Mouse (Mus musculus): ENCODE results near the gene Ppm1a. TPM values are rescaled to one million over a fixed set of nuclear protein-coding genes. Genes with fewer than 3 reads are reported as not detected.

Gene Ppm1a
- polyA plus RNA-seq, 1 experiment from 2014 or later, result 35.9 TPM

GRCm38 (mm10) chr12:72845946-72846345, 88.7 kb downstream of the Ppm1a start:
- H3K4me1 ChIP-seq, result peaks cover 12% of the 10 kb centered on the region
- no peak overlapping the region for H3K4me3 ChIP-seq
- no peak overlapping the region for H3K27ac ChIP-seq (replicated peaks)
- no peak for ATAC-seq (ENCODE audit: extremely low read depth, insufficient number of reproducible peaks, low FRiP score, low TSS enrichment)
- 49% methylated on average over 10 of the region's 10 CpGs for WGBS
- peaks cover 55% of the 10 kb centered on the region for H3K27me3 ChIP-seq (replicated peaks)
- H3K9ac ChIP-seq, result no peak overlapping the region
- no peak overlapping the region for H3K4me2 ChIP-seq
- H3K9me3 ChIP-seq, result no peaks in the 10 kb centered on the region
- no peaks in the 10 kb centered on the region for H3K36me3 ChIP-seq

DNA sequence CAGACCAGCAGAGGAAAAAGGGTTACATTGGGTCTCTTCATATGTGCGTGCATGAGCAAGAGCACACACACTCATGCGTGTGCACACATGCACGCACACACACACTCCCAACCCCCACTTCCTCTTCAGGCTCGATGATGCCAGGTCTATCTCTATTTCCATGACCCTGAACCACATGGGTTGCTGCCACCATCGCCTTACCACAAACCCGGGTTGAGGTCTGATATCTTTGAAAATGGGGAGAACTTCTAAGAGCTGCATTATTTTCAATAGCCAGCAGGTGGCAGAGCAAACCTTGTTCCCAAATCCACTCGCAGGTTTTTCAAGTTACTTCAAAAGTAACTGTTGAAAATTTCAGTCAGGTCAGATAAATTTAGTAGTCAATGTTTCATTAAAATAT, 90.5 kb downstream of the Ppm1a start:
- H3K36me3 ChIP-seq, result no peaks in the 10 kb centered on the region
- H3K4me1 ChIP-seq, result peaks cover 12% of the 10 kb centered on the region
- H3K4me3 ChIP-seq, result no peak overlapping the region
- no peaks in the 10 kb centered on the region for H3K9me3 ChIP-seq
- no peak overlapping the region for H3K4me2 ChIP-seq
- H3K27me3 ChIP-seq (replicated peaks), result peaks cover 66% of the 10 kb centered on the region
- H3K27ac ChIP-seq (replicated peaks), result no peak overlapping the region
- no peak for ATAC-seq (ENCODE audit: extremely low read depth, insufficient number of reproducible peaks, low FRiP score, low TSS enrichment)
- H3K9ac ChIP-seq, result no peak overlapping the region
- 23% methylated on average over 7 of the region's 7 CpGs for WGBS

Other genes with a start within 250 kb of the Ppm1a start
- gene Pcnx4, start 221.1 kb upstream of the Ppm1a start, polyA plus RNA-seq (2015; fragmentation: Nextera tagmentation; extraction: Ambion mirVana), result 6.2 and 6.9 TPM in 2 replicates
- gene Gm4756, start 107.8 kb upstream of the Ppm1a start, polyA plus RNA-seq (2015; fragmentation: Nextera tagmentation; extraction: Ambion mirVana), result not detected in 2 replicates
- 53.1 and 58.7 TPM in 2 replicates for gene Dhrs7, start 92.5 kb upstream of the Ppm1a start, polyA plus RNA-seq (2015; fragmentation: Nextera tagmentation; extraction: Ambion mirVana)
- gene Six6, start 182.4 kb downstream of the Ppm1a start, polyA plus RNA-seq (2015; fragmentation: Nextera tagmentation; extraction: Ambion mirVana), result not detected in 2 replicates
- 2.0 and 3.1 TPM in 2 replicates for gene 4930447C04Rik, start 183.3 kb downstream of the Ppm1a start, polyA plus RNA-seq (2015; fragmentation: Nextera tagmentation; extraction: Ambion mirVana)